Mouse (Mus musculus): Measurements from ENCODE around the gene Clec11a.

Clec11a gene

DNA sequence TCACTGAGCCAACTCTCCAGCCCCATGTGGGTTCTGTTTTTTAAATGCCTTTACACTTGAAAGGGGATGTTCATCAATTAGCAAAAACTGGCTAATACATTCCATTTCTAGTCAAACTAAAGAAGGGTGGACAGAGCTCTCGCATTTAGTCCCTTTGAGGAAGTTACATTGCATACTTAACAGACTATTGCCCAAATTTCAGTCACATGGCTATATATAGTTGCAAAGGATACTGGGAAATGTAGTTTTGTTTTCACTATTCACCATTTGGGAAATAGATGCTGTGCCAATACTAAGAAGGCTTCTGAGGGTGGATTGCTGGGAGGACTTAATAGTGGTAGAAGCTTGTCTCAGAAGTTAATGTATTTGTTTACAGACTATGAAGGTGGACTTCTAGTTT, 25.7 kb downstream of the Clec11a start:
- DNase-seq (ENCODE audit: low spot score in 2 of 2): no peak

DNA sequence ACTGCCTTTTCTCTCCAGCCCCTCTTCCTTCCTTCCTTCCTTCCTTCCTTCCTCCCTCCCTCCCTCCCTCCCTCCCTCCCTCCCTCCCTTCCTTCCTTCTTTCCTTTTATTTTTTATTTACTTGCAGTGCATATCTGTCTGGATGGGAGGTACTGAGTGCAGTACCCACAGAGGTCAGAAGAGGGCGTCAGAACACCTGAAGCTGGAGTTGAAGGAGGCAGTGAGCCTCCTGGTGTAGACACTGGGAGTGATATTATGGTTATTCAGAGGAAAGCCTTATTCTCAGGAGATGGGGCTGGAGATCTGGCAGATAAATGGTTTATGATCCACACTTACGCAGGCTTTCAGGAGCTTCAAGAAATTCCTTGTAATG, 29.5 kb downstream of the Clec11a start:
- DNase-seq (ENCODE audit: low spot score in 2 of 2): no peak

DNA sequence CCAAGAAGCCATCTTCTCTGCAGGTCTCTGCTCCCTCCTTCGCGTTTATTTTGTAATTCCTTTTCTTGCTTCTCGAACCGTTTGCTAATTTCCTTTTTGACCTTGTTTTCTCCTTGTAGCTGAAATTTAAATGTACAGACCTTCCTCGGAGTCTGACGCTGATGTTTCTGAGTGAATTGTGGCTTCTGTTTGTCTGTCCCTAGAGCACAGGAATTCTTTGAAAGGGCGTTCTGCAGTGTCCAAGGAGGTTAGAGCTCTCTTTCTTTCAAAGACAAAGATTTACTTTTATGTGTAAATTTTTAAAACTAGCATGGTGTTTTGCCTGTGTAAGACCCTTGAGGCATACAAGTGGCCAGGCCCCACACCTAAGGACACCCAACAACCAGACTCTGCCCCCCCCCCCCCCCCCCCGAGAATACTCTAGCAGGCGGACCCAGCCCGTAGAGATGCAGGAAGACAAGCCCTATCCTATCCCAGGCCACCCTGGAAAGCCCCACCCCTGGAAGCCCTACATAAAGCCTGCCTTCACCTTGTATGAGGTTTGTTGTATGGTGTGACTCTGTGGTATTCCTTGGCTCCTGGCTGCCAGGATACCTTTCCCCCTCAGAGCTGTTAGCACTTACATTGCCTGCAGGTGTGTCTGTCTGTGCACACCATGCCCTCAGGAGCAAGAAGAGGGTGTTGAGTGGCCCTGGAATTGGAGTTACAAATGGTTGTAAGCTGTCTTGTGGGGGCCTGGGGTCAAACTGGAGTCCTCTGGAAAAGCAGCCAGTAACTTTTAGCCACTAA, 30.0 kb downstream of the Clec11a start:
- DNase-seq (ENCODE audit: low spot score in 2 of 2): no peak

DNA sequence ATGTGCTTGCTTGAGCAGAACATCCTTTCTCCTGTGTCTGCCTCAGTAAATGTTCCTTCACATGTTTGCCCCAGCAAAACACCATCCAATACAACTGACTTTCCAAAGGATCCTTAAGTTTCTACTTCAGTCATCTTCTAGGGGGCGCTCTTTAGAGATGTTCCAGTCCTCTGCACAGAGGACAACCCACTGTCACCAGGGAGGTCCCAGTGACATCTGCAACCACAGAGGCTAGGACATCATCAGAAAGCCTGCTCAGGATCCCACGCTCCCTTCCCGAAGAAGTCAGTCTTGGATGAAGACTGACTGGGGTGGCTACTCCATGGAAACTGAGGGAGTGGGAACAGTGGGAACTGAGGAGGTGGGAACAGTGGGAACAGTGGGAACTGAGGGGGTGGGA, 31.2 kb downstream of the Clec11a start:
- DNase-seq (ENCODE audit: low spot score in 2 of 2): no peak

DNA sequence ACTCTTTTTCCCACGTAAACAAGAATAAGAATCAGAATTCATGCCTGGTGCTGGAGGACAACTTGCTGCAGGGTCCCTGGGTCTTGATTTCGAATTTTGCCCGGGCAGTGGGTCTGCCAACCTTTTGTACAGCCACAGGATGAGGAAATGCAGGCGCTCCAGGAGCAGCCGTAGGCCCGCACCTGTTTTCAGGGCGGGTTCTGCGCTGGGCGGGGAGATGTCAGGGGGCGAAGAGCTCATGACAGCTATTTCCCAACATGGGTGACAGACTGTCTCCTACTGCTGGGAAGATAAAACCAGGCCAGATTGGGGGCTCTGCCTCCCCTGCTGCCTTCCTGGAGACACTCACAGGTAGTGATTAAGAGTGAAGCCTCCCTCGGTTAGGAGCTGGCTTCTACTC, 32.6 kb downstream of the Clec11a start:
- no peak for DNase-seq (ENCODE audit: low spot score in 2 of 2)

DNA sequence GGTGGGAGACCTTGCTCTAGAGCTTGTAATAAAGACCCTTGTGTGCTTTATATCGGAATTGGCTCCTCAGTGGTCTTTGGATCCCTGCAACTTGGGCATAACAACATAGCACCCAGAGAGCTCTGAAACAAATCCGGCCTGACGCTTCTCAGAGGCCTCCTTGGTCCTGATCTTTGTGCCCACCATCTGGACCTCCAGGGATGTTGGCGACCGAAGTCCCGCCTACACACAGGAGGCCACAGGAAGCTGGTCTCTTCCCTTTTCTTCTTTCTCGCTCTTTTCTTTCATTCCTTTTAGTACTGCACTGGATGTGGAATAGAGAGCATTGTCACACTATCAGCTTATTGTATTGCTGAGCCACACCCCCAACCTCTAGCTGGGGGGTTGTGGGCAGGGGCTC, 33.3 kb downstream of the Clec11a start:
- no peak for DNase-seq (ENCODE audit: low spot score in 2 of 2)

DNA sequence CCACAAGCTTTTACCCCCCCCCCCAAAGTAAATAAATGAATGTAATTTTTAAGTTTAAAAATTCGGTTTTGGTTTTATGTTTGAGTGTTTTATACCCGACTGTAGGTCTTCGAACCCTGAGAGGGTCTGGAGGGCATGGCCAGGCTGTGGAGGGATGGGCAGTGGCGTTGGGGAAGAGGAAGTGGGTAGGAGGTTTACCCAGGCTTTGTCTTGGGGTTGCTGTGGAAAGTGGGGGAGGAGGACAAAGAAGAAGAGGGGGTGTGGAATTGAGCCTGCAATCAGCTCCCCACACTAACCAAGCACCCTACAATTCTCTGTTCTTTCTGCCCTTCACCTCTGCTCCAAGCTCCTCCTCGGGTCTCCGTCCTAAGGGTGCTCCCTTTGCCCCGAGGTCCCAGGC, 34.2 kb downstream of the Clec11a start:
- no peak for DNase-seq (ENCODE audit: low spot score in 2 of 2)

DNA sequence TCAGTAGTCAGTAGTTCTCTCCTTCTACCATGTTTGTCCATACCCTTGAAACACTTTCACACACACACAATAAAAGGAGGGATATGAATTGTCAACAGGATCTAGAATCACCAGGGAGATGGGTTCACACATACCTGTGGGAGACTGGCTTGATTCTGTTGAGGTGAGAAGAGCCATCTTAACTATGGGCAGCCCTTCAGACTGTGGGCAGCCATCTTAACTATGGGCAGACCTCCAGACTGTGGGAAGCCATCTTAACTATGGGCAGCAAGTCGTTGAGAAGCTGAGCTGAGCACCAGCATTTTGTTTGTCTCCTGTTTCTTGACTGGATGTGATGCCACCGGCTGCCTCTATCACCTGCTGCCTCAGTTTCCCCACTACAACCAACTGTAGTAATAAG, 35.4 kb downstream of the Clec11a start:
- no peak for DNase-seq (ENCODE audit: low spot score in 2 of 2)

DNA sequence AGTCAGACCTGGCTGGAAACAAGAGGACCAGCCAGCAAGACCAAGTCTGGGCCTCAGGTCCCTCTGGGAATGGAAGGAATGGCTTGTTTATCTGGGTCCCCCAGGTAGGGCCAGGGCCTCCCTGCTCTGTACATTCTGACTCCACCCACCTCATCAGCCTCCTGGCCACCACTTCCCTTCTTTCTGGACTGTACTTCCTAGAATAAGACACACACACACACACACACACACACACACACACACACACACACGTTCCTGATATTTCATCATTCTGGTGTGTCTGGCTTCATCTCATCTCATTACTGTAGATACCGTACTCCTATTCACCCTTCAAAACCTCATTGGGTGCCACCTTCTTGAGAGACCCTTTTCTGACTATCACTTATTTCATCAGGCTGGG, 37.3 kb downstream of the Clec11a start:
- DNase-seq (ENCODE audit: low spot score in 2 of 2): no peak

DNA sequence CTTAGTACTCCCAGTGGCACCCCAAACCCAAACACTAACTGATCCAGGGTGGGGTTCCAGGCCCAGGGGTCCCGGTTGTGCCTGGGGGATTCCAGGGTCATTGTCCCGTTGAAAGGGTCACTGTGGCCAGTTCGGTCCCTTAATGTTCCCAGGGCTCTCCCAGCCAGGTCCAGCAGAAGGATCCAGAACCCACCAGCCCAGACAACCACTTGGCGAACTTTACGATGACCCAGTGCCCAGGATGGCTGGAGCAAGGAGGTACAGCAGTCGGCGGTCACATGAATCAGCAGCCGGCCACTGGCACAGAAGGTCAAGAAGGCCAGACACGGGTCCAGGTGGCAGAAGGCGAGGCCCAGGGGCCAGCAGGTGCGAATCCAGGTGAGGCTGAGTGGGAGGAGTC, 38.6 kb downstream of the Clec11a start:
- DNase-seq (ENCODE audit: low spot score in 2 of 2): no peak

DNA sequence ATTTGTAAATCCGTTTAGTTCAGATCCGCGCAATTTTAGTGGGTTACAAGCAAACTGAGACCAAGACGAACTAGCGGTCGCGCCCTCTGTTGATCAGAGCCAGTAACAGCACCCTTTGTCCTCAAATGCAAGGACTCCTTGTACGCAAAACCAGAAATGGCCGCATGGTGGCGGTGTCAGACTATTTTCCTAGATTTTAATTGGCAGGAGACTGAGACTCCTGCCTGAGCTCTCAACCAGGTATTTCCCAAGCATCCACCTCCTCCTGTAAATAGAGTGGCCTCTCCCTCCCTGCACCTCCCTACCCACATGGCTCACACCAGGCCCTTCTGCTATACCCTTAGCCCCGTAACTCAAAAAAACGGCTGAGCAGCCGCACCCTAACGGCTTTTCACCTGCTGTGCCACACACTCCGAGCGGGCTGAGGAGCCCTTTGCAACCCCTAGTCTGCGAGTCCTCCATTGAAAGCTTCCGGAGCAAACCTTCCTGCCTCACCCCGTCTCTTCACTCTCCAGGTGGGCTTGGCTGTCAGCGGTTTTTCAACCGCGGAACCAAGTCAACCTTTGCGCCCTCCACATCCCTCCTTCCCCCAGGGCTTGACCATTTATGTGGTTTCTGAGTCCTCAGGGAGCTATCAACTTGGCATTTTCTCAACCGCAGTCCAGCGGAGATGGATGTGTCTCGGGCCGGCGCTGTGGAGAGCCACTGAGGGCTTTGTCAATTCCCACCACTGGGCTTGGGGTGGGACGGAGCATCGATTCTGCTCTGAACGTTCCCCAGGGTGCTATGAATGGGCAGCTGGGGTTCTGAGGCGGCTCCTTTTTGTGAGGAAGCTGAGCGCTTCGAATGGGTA, 43.7 kb downstream of the Clec11a start:
- peak; percentile 86 to 97 for DNase-seq (ENCODE audit: low spot score in 2 of 2)

DNA sequence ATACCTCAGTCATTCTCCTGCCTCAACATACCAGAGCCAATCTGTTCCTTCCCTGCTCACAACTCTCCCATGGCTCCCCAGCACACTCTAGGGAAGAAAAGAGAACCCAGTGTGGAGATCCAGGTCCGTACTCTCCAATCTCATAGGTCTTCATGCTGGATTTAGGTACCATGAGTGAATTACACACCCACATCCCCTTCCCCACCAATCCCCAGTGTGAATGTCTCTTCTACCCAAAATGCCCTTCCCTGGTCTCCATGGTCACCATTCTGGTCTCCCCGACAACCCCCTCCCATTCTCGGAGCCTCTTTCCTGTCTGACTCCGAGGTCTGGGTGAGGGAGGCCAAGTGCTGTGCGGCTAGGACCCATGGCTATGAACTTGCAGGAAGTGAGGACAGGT, 45.6 kb downstream of the Clec11a start, which contains the start of gene Gm15517:
Gm15517 (plus strand) TSS at position 301 of the 400 bp plus-strand sequence.
- no peak for DNase-seq (ENCODE audit: low spot score in 2 of 2)

DNA sequence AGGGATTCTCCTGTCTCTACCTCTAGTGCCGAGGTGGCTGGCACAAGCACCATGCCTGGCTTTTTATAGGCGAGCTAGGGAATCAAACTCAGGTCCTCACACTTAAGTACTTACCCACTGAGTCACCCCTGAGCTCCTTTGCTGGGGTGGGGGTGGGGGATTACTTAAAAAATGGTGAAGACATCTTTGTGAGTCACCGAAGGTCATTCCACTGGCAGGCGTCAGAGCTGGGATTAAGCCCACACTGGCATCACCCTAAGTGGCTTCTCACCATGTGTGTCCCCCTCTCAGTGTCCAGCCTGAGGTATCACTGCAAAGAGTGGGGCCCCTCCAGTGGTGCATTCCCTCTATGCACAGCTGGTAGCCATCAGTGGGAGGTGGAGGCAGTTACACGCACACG, 46.3 kb downstream of the Clec11a start:
- DNase-seq (ENCODE audit: low spot score in 2 of 2): no peak

DNA sequence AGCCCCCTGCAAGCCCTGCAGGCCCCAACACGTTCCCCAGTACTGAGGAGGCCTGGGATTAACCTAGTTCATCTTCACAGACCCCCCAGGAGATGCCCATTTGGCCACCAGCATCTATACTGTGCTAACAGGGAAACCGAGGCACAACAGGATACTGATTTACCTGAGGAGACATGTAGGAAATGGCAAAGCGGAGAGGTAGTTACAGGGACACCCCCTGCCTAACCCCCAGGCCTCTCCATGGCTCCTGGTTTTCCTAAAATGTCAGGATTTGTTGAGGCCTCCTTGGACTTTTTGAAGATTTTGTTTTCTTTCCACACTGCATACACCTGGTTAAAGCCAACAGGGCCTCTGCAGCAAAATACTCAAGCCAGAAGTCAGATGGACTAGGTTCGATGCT, 49.4 kb downstream of the Clec11a start, which contains the start of gene Acp4:
Acp4 (minus strand) TSS at position 101 of the 400 bp plus-strand sequence.
- no peak for DNase-seq (ENCODE audit: low spot score in 2 of 2)

DNA sequence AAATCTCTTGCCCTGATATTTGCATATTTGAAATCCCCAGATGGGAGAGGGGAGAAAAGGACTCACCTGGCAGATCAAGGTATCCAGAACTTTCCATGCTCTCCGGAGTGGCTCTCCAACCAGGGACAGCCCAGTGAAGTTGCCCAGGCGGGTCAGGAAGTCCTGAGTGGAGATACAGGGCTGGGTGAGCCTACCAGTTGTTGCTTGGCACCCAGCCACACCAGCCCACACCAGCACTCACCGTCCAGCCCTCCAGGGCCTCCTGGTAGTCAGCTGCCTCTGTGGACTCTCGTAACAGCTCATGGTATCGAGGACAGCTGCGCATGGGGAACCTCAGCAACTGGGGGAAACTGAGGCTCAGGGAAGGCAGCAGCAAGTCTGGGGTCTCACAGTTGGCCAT, 51.8 kb downstream of the Clec11a start:
- no peak for DNase-seq (ENCODE audit: low spot score in 2 of 2)

DNA sequence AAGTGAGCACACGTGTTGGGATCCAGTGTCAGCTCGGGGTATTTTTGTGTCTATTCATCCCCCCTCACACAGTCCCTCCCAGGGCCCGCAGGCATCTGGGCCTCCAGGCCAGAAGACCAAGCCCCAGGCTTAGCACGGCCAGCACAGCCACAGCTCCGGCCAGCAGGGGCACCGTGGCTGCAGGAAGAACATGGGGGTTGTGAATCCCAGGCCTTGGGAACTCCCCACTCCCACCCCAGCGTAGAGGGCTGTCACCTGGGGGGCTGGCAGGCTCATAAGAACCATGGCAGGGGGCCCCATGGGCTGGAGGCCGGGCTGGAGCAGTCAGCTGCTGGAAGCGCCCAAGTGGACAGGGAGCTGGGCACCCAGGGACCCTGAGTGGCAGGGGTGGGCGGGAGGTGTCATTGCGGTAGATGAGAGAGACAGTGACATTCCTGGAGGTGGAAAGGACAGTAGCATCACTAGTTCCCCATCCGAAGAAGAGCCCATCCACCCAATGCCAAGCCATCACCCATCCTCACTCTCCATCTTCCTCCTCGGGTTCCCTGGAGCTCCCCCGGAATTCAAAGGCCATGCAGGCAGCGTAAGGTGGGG, 53.6 kb downstream of the Clec11a start:
- DNase-seq (ENCODE audit: low spot score in 2 of 2): no peak
